Mouse (Mus musculus) macrophage (primary cell): ENCODE results near the gene Nsun6. TPM values are rescaled to one million over a fixed set of nuclear protein-coding genes. Genes with fewer than 3 reads are reported as not detected.

Source experiments
- H3K27ac ChIP-seq: fragments of 350-480 bp; formaldehyde crosslinking; 2 replicates; pipeline ENCODE4 v1.9.0; 2021
- H3K36me3 ChIP-seq: fragments of 350-480 bp; formaldehyde crosslinking; 2 replicates; pipeline ENCODE4 v1.9.0; 2021; ENCODE audit errors: inconsistent target
- H3K4me3 ChIP-seq: fragments of 350-480 bp; formaldehyde crosslinking; 2 replicates; pipeline ENCODE4 v1.9.0; 2021; ENCODE audit errors: inconsistent target
- H3K79me2 ChIP-seq: fragments of 350-480 bp; formaldehyde crosslinking; 2 replicates; pipeline ENCODE4 v1.9.0; 2021; ENCODE audit errors: inconsistent target
- WGBS: methylation state at CpG from one replicate; pipeline ENCODE4 v1.1.7; 2026; ENCODE audit warnings: inconsistent platforms; ENCODE audit not compliant: missing documents; 5-methylcytosine and 5-hydroxymethylcytosine counted together
- polyA plus RNA-seq: library from polyadenylated mRNA; stranded (reverse); fragments of 250-400 nt; gene quantifications from 3 replicates; pipeline ENCODE4 v1.2.4, GENCODE M21; 2018; ENCODE audit warnings: inconsistent platforms
- total RNA-seq, 78 experiments: library from RNA; depleted of rRNA; stranded (reverse); fragments of 250-400 nt; gene quantifications; 1 replicate in 9 of 78; 2 replicates in 24 of 78; 3 replicates in 43 of 78; 4 replicates in 2 of 78; pipeline ENCODE4 v1.2.4; 2018; ENCODE audit warnings: inconsistent platforms in 56 of 78

Nsun6 gene
- 10 to 100 TPM in 24 of 26 experiments, 1 to 10 TPM in 2; 6.7 to 36.5 (median 21.5) TPM for total RNA-seq (2018; cell fraction: chromatin; rRNA removed)
- 1 to 10 TPM; 2.3 to 6.6 (median 5.0) TPM for total RNA-seq (2018; cell fraction: cytosol; rRNA removed)
- total RNA-seq (2018; cell fraction: nucleus; rRNA removed), result 10 to 100 TPM in 23 of 26 experiments, 1 to 10 TPM in 3; 9.0 to 30.9 (median 16.8) TPM
- 2.7 to 4.8 TPM (median 3.8 TPM) in 3 replicates for polyA plus RNA-seq

DNA sequence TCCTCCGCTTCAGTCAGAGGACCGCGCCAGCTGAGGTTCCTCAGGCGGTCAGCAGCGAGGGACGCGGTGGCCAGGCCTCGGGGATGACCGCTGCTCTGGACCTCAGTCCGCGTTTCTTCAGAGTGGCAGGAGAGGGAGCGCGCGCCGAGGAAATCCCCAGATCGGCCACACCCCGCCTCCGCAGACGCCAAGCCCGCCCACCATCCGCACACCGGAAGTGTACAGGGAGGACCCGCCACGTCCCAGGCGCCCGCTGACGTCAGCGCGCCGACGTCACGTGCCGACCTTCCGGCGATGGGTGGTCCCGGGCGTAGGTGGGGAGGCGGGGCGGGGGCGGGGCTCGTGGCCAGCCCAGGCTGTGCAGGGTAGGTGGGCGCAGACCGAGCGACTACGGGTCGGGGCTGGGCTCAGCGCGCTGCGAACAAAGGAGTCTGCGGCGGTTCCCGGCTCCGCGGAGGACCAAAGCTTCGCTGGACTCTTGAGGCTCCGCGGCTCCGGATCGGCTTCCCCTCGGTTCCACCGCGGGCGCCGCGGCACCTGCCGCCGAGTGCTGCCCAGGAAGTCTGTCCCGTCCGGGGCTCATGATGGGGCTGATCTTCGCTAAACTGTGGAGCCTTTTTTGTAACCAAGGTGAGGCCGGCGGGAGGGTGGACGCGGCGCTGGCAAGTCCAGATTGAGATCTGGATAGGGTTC, at the start of gene Nsun6:
Nsun6 (minus strand) TSS at position 125 of the 693 bp plus-strand sequence.
- peak within 1 kb of the TSS; percentile 98 for H3K4me3 ChIP-seq
- peaks cover 48% of the 10 kb centered on the region for H3K79me2 ChIP-seq
- H3K27ac ChIP-seq, result peak within 1 kb of the TSS; percentile 50; the same call in 1 of the 2 replicates
- 1% methylated on average over 69 of the region's 75 CpGs for WGBS
- no peaks in the 10 kb centered on the region for H3K36me3 ChIP-seq

DNA sequence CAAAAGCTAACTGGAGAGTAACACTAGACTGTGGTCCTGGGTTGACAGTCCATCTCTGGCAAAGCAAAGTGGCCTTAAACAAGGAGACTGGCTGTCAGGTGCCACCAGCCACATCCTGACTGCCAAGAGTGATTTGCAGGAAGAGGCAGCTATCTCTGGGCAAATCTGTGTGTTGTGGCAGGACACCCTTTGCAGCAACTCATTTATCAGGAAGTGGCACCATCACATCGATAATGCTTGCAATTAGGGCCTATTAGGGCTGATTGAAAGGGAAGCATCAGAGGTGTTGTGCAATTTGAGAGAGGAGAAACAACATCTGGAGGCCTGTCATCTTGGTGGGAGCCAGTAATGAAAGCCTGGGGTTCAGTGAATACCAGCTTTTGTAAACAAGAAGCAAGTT, 49.5 kb upstream of the Nsun6 start:
- Histone ChIP-seq H3K4me3 (no peak overlapping the region), H3K27ac (no peak overlapping the region), H3K36me3 (no peaks in the 10 kb centered on the region), H3K79me2 (no peaks in the 10 kb centered on the region)
- 7% methylated on average over 1 of the region's 1 CpGs for WGBS

DNA sequence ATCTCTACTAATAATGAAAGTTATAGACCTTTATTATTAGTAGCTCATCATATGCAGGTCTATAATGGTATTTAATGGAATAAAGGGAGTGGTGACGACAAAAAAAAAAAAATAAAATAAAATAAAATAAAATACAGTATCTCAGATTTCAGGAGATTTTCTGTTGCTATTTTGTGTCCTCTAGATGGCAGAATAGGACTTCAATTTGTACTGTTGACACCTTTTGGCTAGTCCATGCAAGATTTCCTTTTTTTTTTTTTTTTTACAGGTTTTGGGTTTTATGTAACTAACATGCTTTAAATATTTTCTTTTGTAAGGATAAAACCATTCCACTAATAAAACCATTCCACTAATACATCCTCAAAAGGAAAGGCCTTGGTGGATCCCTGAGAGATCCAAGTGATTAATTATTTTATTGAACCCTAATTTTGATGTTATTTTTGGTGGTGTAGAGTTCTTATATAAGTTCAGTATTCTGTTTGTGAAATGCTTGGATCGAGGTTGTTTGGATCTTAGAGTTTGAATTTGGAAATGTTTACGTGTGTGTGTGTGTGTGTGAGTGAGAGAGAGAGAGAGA, 41.7 kb upstream of the Nsun6 start:
- Histone ChIP-seq H3K79me2 (no peaks in the 10 kb centered on the region), H3K36me3 (no peaks in the 10 kb centered on the region), H3K27ac (no peak overlapping the region), H3K4me3 (no peak overlapping the region)
- WGBS, result 37% methylated on average over 3 of the region's 3 CpGs

DNA sequence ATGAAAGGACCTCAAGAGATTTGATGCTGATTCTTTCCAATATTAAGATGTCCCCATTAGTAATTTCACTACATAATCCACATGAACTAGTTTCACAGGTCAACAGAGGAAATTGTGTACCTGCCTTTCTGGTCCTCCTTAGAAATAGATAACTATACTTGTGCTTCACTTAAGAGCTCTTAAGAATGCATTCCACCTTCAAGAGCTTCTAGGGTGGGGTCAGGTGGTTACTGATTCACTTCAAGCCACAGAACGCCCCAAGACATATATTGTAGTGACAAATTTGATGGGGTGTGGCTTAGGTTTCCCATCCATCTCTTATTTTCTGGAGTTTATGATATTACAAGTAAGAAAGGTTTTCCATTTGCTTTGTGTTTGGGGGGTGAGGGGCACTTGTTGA, 32.4 kb upstream of the Nsun6 start:
- WGBS, result 100% methylated on average over 1 of the region's 1 CpGs
- Histone ChIP-seq H3K79me2 (no peaks in the 10 kb centered on the region), H3K36me3 (no peaks in the 10 kb centered on the region), H3K4me3 (no peak overlapping the region), H3K27ac (no peak overlapping the region)

DNA sequence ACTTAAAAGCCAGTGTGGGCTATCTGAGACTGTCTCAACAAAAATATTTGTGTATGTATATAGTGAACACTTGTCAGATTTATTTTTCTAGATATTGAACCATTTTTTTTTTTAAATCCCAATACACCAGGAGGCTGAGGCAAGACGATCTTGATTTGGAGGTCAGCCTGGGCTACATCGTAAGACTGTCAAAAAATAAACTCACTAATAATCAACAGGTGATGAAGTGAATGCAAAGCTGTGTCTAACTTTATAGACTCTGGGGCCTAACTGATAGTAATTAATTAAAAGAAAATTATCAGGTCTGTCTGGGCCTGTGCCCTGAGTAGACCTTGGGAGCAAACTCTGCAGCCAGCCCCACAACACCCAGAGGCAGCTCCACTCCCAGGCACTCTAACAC, 28.8 kb upstream of the Nsun6 start:
- WGBS, result 100% methylated on average over 2 of the region's 2 CpGs

DNA sequence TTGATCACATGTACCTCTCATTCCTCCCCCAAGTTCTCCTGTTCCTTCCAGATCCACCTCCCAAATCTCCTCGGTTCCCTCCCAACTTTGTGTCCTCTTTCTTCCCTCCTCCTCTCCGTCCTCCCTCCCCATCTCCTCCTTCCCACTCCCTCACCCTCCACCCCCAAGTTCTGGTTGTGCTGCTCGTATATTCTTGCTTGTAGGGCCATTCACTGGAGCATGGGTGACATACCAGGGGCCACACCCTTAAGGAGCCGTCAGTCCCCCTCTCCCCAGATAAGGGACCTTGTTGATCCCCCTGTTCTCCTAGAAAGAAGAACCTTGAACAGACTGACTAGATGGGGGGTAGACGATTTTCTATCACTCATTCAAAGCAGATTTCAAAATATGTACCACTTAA, 12.2 kb upstream of the Nsun6 start:
- WGBS, result 94% methylated on average over 5 of the region's 5 CpGs
- H3K79me2 ChIP-seq, result peaks cover 46% of the 10 kb centered on the region; the same call in 1 of the 2 replicates
- no peak overlapping the region for H3K4me3 ChIP-seq
- no peak overlapping the region for H3K27ac ChIP-seq
- H3K36me3 ChIP-seq, result peaks cover 23% of the 10 kb centered on the region

More for the DNA sequence above, 28.8 kb upstream of the Nsun6 start:
- H3K79me2 ChIP-seq, result no peaks in the 10 kb centered on the region
- no peak overlapping the region for H3K4me3 ChIP-seq
- H3K36me3 ChIP-seq, result peaks cover 8% of the 10 kb centered on the region; the same call in 1 of the 2 replicates
- no peak overlapping the region for H3K27ac ChIP-seq

DNA sequence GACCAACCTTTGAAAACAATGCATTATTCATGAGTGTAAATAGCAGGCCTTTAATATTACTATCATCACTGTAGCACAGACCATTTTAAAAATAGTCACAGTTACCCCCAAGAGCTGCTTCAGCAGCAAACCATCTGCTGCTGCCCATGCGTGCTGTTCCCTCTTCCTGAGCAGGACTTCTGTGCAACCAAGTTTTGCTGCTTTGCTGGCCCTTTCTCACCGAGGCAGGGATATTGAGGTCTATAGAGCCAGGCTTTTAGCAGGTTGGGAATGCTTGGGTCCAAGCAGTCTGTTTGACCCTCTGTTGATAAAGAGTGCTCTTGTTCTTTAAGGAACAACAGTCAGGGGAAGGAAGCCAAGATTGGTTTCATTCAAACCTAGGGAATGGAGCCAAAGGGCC, 10.6 kb upstream of the Nsun6 start:
- Histone ChIP-seq H3K4me3 (no peak overlapping the region), H3K27ac (no peak overlapping the region), H3K79me2 (peaks cover 63% of the 10 kb centered on the region; the same call in 1 of the 2 replicates), H3K36me3 (peaks cover 16% of the 10 kb centered on the region)
- whole genome bisulfite sequencing, result 87% methylated on average over 2 of the region's 2 CpGs

DNA sequence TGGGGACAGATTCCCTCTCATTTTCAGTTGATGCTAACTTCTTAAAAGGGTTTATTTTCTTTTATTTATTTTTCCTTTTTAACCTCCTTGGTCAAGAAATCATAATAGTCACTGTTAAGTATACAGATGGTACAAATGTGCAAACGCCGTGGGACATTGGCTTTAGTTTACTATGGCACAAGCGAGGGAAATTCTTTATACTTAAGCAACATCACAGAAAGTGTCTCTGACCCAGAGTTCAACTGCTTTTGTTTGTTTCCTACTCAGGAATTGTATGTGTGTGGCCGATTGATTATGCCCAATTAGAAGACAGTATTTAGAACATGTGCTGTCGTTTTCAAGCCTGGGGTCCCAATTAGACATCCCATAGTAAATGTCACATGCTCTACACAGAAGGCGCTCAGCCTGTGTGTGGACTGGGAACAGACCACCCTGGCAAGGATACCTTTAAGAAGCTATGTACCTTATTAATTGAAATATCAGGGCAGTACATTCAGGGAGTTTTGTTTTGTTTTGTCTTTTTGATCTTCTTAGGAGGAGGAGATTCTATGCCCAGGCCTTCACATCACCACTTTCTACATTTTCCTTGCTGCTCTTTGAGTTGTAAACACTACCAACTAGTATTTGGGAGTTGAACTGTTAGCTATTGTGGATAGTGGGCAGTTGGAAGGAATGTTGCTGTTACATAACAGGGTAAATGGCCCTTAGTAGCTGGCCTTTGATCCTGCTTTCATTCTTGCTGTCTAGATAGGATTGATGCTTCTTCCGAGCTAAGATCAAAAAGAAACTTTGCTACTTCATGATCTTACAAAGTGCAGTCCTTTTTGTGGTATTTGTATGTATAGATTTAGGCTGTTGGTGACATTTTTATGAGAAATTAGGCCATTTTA, 9.8 kb upstream of the Nsun6 start:
- H3K4me3 ChIP-seq, result no peak overlapping the region
- H3K27ac ChIP-seq, result no peak overlapping the region
- H3K79me2 ChIP-seq, result peaks cover 71% of the 10 kb centered on the region; the same call in 1 of the 2 replicates
- WGBS, result 97% methylated on average over 7 of the region's 7 CpGs
- peaks cover 10% of the 10 kb centered on the region; the same call in 1 of the 2 replicates for H3K36me3 ChIP-seq

DNA sequence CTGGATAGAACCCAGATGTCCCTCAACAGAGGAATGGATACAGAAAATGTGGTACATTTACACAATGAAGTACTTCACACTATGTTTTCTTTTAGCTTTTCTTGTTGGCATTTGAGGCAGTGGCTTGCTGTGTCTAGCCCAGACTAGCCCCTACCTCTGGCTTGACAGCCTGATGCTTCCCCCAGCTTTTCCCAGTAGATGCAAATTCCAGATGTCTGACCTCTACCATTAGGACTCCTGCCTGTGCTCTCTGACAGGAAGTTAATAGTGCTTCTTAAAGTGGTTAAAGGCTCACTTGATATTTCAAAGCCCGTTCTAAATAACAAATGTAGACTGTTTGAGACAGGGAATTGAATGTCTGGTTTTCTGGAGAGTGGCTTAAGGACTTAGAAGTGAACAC, 8.9 kb upstream of the Nsun6 start:
- H3K36me3 ChIP-seq, result peaks cover 7% of the 10 kb centered on the region; the same call in 1 of the 2 replicates
- H3K27ac ChIP-seq, result no peak overlapping the region
- H3K79me2 ChIP-seq, result peaks cover 79% of the 10 kb centered on the region; the same call in 1 of the 2 replicates
- 100% methylated on average over 1 of the region's 1 CpGs for WGBS
- no peak overlapping the region for H3K4me3 ChIP-seq

DNA sequence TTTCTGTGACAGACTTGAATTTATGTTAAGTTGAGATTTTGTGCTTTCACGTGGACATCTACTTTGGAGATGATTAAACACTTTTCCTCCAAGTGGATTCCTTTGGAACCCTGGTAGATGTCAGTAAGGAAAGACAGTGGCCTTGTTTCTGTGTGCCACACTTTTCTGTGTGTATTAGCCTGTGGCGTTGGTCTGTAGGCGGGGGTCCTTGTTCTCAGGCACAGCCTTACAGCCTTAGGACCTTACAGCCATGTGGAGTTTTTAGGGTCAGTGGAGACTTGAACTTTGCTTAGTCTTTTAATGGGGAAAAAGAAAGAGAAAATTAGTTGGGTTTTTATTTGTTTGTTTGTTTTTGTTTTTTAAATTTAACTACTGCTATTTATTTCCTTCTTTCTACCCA, 6.0 kb upstream of the Nsun6 start:
- no peaks in the 10 kb centered on the region for H3K36me3 ChIP-seq
- H3K4me3 ChIP-seq, result no peak overlapping the region
- H3K79me2 ChIP-seq, result peaks cover 99% of the 10 kb centered on the region
- H3K27ac ChIP-seq, result no peak overlapping the region
- 96% methylated on average over 3 of the region's 3 CpGs for WGBS

DNA sequence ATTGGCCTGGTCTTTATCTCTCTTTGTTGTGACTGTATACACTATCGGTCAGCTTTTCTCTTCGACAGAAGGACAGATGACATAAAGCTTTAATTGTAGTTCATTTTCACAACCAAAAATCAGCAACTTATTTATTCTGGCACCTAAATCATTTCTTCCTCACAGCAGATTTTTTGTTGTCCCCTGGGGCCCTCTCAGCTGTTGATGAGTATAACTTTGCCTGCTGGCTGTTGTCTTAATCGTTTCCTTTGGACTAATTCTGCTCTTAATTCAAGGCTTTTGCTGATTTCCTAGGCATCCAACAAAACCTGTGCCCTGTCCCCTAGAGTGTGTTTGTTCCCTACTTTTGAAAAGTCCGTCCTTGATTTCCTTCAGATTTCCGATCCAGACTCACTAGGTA, 3.4 kb upstream of the Nsun6 start:
- Histone ChIP-seq H3K36me3 (no peaks in the 10 kb centered on the region), H3K79me2 (peaks cover 79% of the 10 kb centered on the region), H3K4me3 (no peak overlapping the region), H3K27ac (no peak overlapping the region)
- 99% methylated on average over 5 of the region's 5 CpGs for WGBS

DNA sequence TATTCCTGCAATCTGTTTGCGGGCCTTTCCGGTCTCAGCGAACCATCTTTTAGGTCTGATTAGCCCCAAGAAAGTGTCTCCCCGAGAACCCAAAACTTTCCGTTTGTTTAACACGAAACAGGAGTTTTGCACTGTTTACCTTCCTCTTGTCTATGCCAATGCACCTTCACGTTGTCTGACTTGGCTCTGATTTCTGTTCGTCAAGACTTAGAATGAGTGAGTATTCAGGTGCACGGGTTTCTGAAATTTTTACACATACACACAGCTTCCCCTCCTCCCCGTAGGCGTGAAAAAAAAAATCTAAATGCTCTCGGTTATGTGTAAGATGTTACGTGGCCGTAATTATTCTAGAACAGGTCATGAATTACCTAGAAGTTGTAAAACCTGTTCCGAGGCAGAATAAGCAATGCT, 877 bp upstream of the Nsun6 start:
- Histone ChIP-seq H3K79me2 (peaks cover 54% of the 10 kb centered on the region), H3K27ac (peak overlapping the region; percentile 17; the same call in 1 of the 2 replicates), H3K4me3 (peak overlapping the region; percentile 98), H3K36me3 (no peaks in the 10 kb centered on the region)
- WGBS, result 2% methylated on average over 15 of the region's 15 CpGs

DNA sequence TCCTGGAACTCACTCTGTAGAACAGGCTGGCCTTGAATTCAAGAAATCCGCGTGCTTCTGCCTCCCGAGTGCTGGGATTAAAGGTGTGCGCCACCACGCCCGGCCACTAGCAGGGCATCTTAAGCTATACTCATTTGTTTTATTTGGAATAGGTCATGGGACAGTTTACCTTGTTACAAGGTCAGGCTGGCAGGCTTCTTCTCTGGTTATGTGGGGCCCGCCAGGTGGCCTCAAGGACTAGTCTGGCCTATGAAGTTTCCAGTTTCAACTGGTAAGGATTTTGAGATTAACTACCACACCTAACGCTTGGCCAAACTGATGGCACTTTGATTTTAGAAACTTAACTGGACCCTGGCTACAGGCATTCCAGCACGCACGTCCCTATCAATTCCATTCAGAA, 373 bp downstream of the Nsun6 start:
- no peaks in the 10 kb centered on the region for H3K36me3 ChIP-seq
- WGBS, result 47% methylated on average over 10 of the region's 10 CpGs
- peak overlapping the region; percentile 40 for H3K4me3 ChIP-seq
- peaks cover 42% of the 10 kb centered on the region for H3K79me2 ChIP-seq
- peak overlapping the region; percentile 50; the same call in 1 of the 2 replicates for H3K27ac ChIP-seq

DNA sequence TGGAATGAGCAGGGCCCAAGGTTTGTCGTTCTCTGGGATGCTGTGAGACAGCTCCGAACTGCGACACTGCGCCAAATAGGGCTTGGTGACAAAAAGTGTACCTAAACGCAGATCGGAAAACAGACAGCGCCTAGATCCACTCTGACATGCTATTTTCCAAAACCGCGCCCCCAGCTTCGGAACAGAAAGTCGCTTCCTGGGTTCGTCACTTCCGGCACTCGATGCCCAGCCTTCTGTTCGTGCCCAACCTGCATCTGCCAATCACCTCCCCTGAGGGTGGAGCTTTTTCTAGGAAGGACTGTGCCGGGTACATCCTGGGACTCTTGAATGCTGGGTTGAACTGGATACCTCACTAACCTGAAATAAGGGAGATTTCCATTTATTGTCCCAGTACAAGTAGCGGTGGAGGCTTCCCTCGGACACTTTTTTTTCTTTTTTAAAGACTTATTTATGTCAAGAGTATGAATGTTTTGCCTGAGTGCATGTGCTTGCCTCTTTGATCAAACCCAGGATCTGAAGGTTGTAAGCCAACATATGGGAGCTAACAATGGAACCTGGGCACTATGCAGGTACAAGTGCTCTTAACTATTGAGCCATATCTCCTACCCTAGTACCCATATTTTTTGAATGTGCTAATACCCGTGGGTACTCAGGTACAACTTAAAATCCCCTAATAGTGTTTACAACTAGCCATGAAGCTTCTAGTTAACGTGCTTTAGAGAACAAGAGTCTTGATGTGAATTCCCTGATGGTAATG, 5.6 kb downstream of the Nsun6 start, which contains the start of gene Arl5b:
Arl5b (plus strand) TSS at position 279 of the 757 bp plus-strand sequence.
- no peaks in the 10 kb centered on the region for H3K36me3 ChIP-seq
- peak within 1 kb of the TSS; percentile 28 for H3K27ac ChIP-seq
- 9% methylated on average over 20 of the region's 20 CpGs for WGBS

More for the DNA sequence above, 5.6 kb downstream of the Nsun6 start, which contains the start of gene Arl5b:
- Histone ChIP-seq H3K79me2 (no peaks in the 10 kb centered on the region), H3K4me3 (peak within 1 kb of the TSS; percentile 86)
